Mouse (Mus musculus): ENCODE data around the gene Snd1. TPM values are rescaled to one million over a fixed set of nuclear protein-coding genes. Genes with fewer than 3 reads are reported as not detected.

Gene Snd1
- polyA plus RNA-seq, 1 experiment from 2014 or later, result 69.2 TPM

DNA sequence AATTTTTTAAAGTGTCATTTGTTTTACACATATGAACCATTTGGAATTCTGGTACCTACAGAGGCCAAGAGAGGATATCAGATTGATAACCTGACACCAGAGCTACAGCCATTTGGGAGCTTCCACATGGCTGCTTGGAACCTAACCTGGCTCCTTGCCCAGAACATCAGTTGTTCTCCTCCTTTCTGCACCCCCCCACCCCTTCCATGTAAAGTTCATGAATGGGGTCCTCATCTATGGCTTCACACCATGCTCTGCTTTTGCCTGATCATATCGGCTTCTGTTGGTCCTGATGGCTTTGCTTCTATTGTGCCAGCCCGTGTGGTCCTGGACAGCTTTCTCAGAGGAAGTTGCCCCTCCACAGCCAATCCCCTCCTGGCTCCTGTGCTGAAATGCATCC, 156.0 kb downstream of the Snd1 start:
- DNase-seq (ENCODE audit: low spot score), result no peak

DNA sequence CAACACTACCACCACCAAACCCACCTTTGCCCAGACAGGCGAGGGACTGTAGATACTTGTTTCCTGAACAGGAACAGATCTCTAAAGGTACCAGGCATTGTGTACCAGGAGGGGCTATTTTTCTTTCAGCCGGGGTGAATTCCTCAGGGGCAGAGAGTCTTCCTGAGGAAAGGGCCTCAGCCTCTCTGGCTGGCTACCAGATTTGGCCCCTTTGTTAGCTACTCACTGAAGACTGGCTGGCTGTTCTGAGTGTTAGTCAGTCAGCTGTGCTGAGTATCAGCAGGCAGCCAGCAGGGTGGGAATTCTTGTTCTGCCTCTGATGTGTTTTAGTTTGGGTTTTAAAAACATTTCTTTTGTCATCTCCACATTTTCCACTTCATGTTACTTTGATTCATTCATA, 158.2 kb downstream of the Snd1 start:
- DNase-seq (ENCODE audit: low spot score), result no peak

DNA sequence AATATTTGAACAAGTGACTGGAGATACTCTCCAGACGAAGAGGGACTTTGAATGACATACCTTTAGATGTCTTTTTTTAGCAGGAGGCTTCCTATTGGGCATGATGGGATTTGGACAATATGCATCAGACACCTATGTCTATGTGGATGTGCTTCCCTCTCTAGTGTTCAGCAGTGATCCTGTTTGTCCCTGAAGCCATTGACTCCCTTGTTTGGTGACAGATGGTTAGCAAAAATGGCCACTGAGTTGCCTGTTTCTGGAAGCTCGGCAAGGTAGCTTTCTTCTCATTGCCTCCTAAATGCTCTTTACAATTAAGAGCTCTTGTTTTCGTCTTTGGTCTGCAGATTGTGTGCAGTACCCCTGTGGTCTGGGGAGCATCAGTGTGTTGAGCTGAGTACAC, 158.7 kb downstream of the Snd1 start:
- DNase-seq (ENCODE audit: low spot score), result no peak

DNA sequence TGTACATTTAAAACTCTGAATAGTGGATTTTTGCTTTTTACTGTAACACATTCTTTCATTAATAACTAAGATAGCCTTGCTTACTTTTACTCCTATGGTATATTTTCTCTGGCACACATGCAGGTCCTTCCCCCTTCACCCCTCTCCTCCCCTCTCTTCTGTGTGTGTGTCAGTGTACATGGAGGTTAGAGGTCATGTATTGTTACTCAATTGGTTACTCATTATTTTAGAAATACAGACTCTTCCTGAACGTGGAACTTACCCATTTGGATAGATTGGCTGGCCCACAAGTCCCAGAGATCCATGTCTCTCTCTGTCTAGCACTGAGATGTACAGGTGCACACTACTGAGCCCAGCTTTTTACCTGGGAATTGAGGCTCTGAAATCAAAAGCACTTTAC, 160.2 kb downstream of the Snd1 start:
- no peak for DNase-seq (ENCODE audit: low spot score)

DNA sequence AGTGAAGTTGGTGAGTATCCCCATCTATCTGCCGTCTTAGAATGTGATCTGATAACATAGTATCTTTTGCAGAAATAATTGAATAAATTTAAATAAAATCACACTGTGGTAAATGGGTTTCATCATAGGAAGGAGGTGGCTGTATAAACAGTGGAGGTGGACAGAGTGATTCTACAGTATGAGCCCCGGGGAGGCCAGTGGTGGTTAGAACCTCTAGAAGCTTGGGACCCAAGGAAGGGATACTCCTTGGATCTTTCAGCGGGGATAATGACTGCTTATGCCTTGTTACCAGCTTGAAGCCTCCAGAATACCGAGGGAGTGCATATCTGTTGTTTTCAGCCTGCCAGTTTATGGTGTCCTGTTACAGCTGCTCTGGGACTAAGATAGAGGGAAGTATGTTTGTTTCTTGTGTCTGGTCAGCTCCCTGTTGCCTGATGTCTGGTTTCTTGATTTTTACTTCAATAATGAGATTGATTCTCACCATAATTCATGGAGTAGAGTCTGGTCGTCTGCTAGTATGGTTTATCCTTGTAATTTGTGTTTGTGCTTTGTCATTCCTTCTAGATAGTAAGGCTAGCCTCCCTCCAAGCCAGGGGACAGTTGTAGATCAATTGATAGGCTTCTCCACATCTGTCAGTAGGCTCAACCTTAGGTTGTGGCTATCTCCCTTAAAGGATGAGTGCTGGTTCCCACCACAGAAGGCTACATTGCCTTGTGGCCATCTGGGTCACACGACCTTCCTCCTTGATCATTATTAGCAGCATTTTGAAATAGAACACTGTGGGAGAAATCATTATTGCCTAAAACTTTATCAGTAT, 160.8 kb downstream of the Snd1 start:
- DNase-seq (ENCODE audit: low spot score), result no peak

DNA sequence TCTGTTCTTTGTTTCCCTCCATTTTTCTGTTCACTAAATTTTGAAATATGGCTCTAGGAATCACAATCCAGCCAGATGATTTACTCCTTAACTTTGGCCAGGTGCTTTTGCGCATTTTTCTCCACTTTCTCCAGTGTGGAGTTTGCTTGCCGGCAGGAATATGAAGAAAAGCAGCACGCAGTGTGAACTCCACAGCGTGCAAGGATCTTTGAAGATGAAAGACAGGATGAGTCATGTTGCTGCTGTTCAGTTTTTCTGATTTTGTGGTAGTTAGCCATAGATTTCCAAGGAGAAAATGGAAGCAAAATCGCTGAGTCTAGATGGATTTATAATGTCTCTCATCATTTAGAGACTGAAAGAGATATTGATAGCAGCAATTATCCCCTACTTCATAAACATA, 165.1 kb downstream of the Snd1 start:
- DNase-seq (ENCODE audit: low spot score), result no peak

DNA sequence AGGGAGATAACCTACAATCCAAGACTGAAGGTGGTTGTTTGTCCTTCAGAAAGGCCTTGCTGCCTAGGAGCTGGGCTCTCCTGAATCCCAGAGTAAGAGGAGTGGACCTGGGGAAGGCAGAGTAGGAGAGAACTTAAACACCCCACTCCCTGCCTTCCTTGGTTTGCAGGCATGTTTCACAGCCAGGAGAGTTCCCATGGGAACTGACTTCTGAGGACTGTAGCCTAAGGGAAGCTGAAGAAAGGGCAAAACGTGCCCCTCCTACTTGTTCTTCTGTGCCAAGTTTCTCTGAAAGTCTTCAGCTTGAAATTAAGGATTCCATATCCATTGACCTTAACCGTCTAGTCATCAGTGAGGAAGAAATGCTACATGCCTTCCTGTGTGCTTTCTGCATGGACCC, 168.0 kb downstream of the Snd1 start:
- DNase-seq (ENCODE audit: low spot score), result no peak

DNA sequence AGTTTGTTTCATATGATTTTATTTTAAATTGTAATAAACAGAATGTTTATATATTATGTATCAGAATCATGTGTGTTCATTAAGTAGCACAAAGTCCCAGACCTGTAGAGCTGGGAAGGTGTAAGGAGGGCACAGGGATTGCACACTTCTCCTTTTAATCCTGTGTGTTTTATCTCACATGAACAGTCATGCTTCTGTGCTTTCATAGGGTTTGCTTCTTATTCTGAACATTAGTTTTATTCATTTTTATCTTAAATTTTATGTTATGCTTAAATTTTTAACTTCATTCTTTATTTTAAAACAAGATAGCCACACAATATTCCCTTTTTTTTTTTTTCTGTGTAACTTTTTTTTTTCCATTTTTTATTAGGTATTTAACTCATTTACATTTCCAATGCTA, 170.3 kb downstream of the Snd1 start:
- no peak for DNase-seq (ENCODE audit: low spot score)

DNA sequence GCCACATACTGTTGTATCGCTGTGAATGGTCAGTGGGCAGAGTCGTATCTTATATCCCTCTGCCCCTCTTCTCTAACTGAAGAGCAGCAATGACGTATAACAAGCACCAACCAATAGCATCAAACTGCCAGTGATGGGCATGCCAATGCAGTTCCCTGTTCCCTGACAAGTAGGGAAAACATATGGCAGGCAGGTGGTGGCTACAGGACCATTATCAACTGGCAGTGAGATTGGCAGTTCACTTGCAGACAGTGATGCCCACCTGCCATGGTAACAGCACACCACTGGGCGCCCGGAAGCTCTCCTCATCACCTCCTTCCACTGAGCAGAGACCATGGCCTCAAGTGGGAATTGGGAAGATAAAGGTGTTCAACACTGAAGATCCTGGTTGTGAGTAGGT, 181.6 kb downstream of the Snd1 start:
- no peak for DNase-seq (ENCODE audit: low spot score)

DNA sequence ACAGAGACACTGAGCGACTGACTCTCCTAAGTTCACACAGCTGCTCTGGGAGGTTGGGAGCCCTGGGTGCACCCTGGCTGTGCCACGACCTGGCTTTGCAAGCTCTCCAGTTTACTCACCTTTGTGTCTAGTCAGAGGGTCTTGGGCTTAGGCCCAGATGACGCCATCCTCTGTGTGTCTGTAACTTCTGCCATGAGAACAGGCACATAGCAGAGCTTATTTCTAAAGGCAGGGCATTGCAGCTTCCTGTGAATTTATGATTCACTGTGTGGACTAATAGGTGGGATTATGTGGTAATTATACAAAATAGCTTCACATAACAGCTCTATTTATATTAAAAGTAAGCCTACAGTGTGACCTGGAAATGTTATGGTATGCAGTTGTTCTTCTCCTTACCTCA, 188.1 kb downstream of the Snd1 start:
- DNase-seq (ENCODE audit: low spot score), result no peak

DNA sequence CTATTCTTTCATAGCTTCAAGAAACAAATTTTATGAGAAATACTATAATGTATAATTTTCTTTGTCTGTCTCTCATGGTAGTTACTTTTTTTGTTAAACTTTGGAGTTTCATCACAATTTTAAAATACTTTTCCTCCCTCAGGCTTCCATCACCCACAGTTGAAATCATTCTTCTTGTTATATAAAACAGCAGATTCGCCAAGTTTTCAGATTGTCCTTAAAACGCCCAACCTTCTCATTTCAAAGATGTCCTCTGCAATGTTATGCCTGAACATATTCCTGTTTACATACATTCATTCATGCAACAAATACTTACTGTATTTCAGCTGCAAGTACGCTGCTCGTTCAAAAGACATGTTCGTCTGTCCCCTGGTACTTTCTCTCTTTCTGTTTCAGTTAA, 188.7 kb downstream of the Snd1 start:
- DNase-seq (ENCODE audit: low spot score), result no peak

DNA sequence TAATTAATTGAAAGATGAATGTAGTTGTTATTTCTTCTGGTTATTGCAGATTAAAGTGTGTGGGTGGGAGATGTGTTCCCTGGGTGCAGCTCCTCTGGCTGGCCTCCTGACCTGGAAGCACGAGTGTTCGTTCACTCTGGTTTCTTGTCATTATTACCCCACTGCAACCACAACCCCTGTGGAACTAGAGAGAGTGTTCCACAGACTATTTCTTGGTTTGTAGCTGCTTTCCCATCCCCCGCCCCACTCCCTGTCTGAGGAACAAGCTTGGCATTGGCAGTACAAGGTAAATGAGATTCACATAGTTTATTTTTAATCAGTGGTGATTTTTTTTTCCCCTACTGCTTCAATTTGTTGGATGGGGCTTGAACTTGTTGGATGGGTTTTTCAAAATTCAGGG, 189.8 kb downstream of the Snd1 start:
- DNase-seq (ENCODE audit: low spot score), result no peak

DNA sequence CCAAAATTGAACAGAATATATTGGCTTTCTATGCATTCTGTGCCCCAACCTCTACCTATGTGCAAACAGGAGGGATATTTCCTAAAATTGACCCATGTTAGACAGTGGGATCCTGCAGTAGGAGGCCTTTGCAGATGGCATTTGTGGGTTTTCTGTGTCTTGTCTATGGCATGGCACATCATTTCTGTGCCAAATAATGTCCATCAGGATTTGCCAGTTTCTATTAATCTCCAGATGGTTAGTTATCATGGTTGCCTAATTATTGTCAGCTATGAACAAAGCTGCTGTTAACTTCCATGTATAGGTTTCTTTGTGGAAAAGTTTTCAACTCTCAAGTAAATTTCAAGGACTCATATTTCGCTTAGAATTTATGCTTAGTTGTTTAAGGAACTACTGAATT, 192.6 kb downstream of the Snd1 start:
- DNase-seq (ENCODE audit: low spot score), result no peak

DNA sequence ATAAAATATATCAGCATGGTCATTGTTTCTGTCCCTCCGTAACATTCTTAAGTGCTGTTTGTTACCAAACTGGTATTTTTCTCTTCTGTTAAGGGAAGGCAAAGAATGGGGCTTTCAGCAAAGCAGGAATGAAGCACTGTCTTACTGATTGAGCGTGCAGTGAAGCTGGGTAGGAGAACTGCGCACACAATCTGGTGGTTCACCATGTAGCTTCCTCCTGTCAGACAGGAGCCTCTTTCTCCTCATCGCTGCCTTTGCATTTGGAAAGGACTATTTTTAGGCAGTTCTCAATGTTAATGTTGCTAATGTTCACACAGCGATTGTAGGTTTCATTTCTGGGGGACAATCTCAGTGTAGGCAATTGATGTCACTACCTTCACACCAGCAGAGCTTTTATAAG, 194.3 kb downstream of the Snd1 start:
- no peak for DNase-seq (ENCODE audit: low spot score)

DNA sequence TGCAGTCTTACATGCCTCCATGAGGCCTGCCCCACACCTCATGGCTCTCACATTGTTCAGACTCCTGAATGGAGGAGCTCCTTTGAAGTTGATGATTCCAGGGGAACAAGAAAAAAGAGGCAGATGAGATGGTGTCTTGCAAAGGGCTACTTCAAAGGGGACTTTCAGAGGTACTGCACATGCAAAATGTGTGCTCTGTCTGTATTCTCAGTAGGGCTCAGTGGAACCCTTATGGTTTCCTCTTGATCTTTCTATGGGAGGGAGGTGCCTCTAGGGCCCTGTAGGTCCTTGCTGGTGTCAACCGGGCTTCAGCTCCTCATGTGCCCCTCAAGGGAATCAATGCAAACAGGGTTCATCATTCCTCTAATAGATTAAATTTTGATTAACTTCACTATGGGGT, 197.4 kb downstream of the Snd1 start:
- DNase-seq (ENCODE audit: low spot score), result no peak

DNA sequence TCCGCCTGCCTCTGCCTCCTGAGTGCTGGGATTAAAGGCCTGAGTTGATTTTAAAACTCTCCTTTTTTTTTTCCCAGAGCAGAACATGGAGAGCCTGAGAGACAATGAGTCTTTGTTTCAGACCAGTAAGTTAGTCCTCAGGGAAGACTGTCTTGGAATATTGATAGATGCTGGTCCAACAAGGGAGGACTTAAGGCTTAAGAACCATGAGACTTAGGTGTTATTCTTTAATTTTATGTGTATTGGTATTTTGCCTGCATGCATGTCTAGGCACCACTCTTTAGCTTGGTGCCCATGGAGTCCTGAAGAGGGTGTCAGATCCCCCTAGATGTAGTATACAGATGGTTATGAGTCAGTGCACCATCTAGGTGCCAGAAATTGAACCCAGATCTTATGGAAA, 199.7 kb downstream of the Snd1 start:
- DNase-seq (ENCODE audit: low spot score), result no peak

DNA sequence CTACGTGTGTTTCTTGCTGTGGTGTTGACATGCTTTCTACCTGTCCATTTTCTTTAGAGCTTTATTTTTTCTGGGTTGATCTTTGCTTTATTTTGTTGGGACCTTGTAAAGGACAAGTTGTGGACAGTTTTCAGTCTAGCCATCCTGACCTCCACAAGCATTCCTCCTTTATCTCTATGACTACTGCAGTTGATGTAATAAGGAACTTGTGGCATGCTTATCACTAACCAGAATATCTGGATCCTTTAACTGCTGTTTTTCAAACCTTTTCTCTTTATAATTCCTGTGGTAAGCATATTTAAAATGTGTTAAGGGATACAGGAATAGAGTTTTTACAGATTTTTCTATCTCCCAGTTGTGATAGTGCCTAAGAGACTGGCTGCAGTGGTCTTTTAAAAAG, 204.0 kb downstream of the Snd1 start:
- DNase-seq (ENCODE audit: low spot score), result no peak

DNA sequence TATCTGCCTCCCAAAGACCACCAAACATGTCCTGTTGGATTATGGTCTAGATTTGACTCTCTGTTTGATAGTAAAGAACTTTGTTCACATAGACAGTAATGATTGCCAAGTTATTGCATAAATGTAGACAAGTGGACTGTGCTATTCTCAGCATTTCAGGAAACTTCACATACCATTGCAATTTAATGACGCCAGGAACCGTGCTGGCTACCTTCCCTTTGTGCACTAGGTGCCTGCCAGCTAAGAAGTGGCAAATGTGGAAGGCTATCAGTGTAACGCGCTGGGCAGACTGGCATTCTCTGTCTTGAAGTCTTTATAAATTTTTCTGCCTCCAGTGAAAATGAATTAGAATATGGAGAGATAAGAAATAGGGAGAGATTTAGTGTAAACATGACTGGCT, 205.6 kb downstream of the Snd1 start:
- no peak for DNase-seq (ENCODE audit: low spot score)

DNA sequence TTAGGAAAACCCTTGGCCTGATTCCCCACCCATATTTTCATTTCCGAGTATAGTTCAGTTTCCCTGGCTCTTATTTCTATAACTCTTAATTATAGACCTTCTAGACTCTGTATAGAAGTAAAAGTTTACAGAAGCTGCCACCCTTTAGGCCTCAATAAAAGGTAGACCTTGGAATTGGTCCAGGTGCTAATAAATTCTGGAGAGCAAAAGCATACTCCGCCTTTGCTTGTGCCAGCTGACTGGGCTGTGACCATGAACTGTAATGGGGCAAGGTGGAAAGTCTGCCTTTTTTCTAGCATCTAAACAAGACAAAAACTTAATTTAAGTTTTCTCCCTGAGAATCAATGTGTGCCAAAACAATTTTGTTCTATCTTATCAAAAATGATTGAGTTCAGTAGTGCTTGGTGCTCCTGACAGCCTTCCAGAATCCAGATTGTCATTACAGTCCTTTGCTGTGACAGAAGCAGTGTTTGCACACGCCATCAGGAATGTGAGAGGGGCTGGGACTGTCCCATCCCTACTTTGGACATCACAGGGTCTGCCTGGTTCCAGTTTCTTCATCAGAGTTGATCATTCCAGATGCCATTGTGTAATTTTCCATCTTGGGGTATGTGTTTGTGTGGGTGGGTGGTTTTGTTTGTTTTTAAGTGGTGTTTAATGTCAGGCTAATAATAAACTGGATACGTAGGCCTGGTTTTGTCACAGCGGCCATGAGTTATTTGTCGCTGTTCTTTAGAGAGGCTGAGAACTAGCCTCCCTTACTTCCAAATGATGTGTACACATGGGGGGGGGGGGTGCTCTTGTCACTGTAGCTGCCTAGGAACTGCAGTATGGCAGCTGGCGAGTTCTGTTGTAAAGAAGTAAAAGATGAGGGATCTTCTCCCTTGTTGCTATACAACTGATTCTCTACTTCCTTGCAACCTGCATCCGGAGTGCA, 206.8 kb downstream of the Snd1 start:
- DNase-seq (ENCODE audit: low spot score), result no peak

DNA sequence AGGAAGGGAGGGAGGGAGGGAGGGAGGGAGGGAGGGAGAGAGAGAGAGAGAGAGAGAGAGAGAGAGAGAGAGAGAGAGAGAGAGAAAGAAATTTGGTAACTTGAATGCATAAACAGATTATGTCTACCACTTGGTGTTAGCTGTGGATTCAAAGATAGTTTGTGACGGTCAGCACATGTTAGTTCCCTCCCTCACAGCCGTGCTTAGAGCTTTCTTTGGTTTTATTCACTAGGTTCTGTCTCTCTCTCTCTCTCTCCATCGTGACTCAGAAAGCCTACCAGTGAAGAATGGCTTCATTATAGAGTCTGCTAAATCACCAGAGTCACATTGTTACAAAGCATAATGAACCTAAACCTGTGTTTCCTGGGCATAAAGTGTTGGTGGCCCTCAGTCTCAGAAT, 210.1 kb downstream of the Snd1 start:
- DNase-seq (ENCODE audit: low spot score), result no peak

DNA sequence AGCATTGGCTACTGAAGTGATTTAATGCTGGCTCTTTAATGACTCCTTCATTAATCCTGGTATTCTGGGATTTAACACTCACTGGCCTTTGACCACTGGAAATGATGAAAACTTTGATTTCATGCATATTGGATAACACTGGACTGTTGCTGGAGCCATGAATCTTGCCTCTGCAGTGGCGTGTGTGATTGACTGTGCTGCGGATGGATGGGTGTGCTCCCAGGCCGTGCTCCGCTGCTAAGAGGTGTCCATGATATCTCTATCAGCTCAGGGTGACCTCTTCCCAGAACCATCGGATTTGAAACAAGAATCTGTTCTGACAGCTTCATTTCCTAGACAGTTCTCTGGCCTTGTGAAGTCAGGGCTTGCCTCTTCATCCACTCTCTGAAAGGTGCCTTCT, 210.8 kb downstream of the Snd1 start:
- DNase-seq (ENCODE audit: low spot score), result no peak

DNA sequence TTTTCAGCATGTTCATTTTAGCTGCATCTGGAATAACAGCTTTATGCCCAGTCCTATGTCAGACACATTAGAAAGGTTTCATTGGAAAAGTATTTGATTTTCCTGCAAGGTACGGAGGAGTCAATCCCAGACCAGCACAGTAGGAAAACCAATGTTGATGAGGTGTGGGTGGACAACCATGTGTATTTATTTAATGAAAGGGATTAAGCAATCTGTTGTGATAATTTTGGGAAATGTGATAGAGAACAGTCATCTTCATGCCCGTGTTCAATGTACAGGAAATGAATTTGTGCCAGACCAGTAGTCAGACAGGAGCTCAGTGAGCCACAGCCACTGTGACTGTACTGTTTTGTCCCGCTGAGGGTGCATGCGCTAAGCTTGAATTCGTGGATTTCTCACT, 212.8 kb downstream of the Snd1 start:
- no peak for DNase-seq (ENCODE audit: low spot score)

DNA sequence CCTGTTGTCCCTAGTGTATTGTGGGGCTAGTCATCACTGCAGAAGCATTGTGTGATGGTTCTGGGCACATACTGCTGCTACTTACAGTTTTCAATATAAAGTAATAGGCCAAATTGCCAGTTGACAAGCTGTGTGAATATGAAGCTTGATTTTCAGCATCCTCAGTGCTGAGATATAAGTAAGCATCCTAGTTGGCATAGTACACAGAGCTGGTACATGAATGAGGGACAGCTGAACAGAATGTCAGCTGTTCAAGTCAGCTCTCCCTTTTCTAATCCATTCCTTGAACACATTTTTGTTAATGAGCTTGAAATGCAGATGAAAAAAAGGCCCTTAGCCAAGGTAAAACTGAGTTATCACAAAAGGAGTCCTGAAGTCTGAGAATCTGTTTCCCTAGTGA, 217.7 kb downstream of the Snd1 start:
- no peak for DNase-seq (ENCODE audit: low spot score)
